Mouse (Mus musculus) MEL (cell line): ENCODE data around the gene Tle3.

Source experiments
- CHD1 ChIP-seq: IDR thresholded peaks from 2 replicates; pipeline ENCODE4 v1.6.1; 2012; ENCODE audit warnings: low read depth, mild to moderate bottlenecking, inconsistent platforms, low read length, improper control_type of control experiment
- CTCF ChIP-seq, 3 experiments: IDR thresholded peaks in 2 of 3; conservative IDR thresholded peaks in 1 of 3; 2 replicates each; pipeline ENCODE4 v1.5.1; 2011 to 2012; ENCODE audit warnings: low read length in 3 of 3, low read depth in 2 of 3, mild to moderate bottlenecking in 2 of 3, improper control_type of control experiment in 1 of 3, inconsistent platforms in 1 of 3, mixed read lengths in 1 of 3, moderate library complexity in 1 of 3; ENCODE audit not compliant: control insufficient read depth in 1 of 3, insufficient read depth in 1 of 3, poor library complexity in 1 of 3, severe bottlenecking in 1 of 3
- EP300 ChIP-seq, 2 experiments: IDR thresholded peaks; 2 replicates each; pipeline ENCODE4 v1.6.1; 2011; ENCODE audit warnings: improper control_type of control experiment in 2 of 2, low read length in 2 of 2, low read depth in 1 of 2, mild to moderate bottlenecking in 1 of 2
- ETS1 ChIP-seq: IDR thresholded peaks from 2 replicates; pipeline ENCODE4 v1.6.1; 2012; ENCODE audit warnings: low read depth, mild to moderate bottlenecking, inconsistent platforms, low read length, improper control_type of control experiment, moderate library complexity
- GATA1 ChIP-seq: IDR thresholded peaks from 2 replicates; pipeline ENCODE4 v1.6.1; 2011; ENCODE audit warnings: low read depth, low read length, improper control_type of control experiment
- HCFC1 ChIP-seq: IDR thresholded peaks from 2 replicates; pipeline ENCODE4 v1.6.1; 2012; ENCODE audit warnings: low read depth, mild to moderate bottlenecking, inconsistent platforms, low read length, improper control_type of control experiment, moderate library complexity
- JUND ChIP-seq: IDR thresholded peaks from 2 replicates; pipeline ENCODE4 v1.6.1; 2011; ENCODE audit warnings: low read depth, mild to moderate bottlenecking, improper control_type of control experiment, low read length
- MAX ChIP-seq: IDR thresholded peaks from 2 replicates; pipeline ENCODE4 v1.6.1; 2011; ENCODE audit warnings: low read length, improper control_type of control experiment
- NRF1 ChIP-seq: IDR thresholded peaks from 2 replicates; pipeline ENCODE4 v1.6.1; 2014; ENCODE audit warnings: low read depth, mild to moderate bottlenecking, inconsistent platforms, low read length, improper control_type of control experiment, moderate library complexity; ENCODE audit not compliant: poor library complexity, insufficient read depth, severe bottlenecking
- POLR2A ChIP-seq, 2 experiments: IDR thresholded peaks; 2 replicates each; pipeline ENCODE4 v1.6.1; 2011 to 2012; ENCODE audit warnings: low read length in 2 of 2, mild to moderate bottlenecking in 2 of 2, control low read depth in 1 of 2, improper control_type of control experiment in 1 of 2, low read depth in 1 of 2, moderate library complexity in 1 of 2; ENCODE audit not compliant: control insufficient read depth in 1 of 2, insufficient read depth in 1 of 2, poor library complexity in 1 of 2
- SIN3A ChIP-seq: IDR thresholded peaks from 2 replicates; pipeline ENCODE4 v1.6.1; 2012; ENCODE audit warnings: low read length, improper control_type of control experiment, inconsistent platforms
- TCF12 ChIP-seq: IDR thresholded peaks from 2 replicates; pipeline ENCODE4 v1.6.1; 2014; ENCODE audit warnings: low read depth, mild to moderate bottlenecking, inconsistent platforms, low read length, improper control_type of control experiment, moderate library complexity
- USF1 ChIP-seq: IDR thresholded peaks from 2 replicates; pipeline ENCODE4 v1.6.1; 2014; ENCODE audit warnings: low read depth, mild to moderate bottlenecking, inconsistent platforms, low read length, improper control_type of control experiment, moderate library complexity

- no peak for TF ChIP-seq CTCF (IDR thresholded peaks at IDR 0.05 in 2 of 3, conservative IDR thresholded peaks at IDR 0.05 in 1 of 3; ENCODE audit: control insufficient read depth in 1 of 3, insufficient read depth in 1 of 3, low read depth in 2 of 3, low read length in 3 of 3, poor library complexity in 1 of 3, severe bottlenecking in 1 of 3)
- no peak for TF ChIP-seq POLR2A (IDR thresholded peaks at IDR 0.05; ENCODE audit: control insufficient read depth in 1 of 2, insufficient read depth in 1 of 2, low read depth in 1 of 2, low read length in 2 of 2, poor library complexity in 1 of 2)
- TF ChIP-seq MAX = no peak
- TF ChIP-seq SIN3A = no peak; the same call in 1 of the 2 replicates
- no peak for TF ChIP-seq ETS1
- TF ChIP-seq TCF12 = no peak
- TF ChIP-seq NRF1 = no peak
- TF ChIP-seq HCFC1 = no peak
- TF ChIP-seq USF1 = no peak
- no peak for TF ChIP-seq EP300 (IDR thresholded peaks at IDR 0.05; ENCODE audit: low read depth in 1 of 2, low read length in 2 of 2)
- TF ChIP-seq JUND = no peak
- no peak for TF ChIP-seq CHD1
- no peak for TF ChIP-seq GATA1
These were observed 2.8 kb downstream of the Tle3 start for GRCm38 (mm10) chr9:61375002-61375401.
